Mouse (Mus musculus): ENCODE results near the gene Ckap2l.

- TF ChIP-seq POLR2A (IDR thresholded peaks at IDR 0.05; ENCODE audit: insufficient read depth, low read depth, low read length), result no peak
- TF ChIP-seq CTCF (IDR thresholded peaks at IDR 0.05), result no peak
- no peak for TF ChIP-seq EP300 (IDR thresholded peaks at IDR 0.05; ENCODE audit: insufficient read depth, low read depth, low read length)
These were observed 23.1 kb upstream of the Ckap2l start for GRCm38 (mm10) chr2:129320033-129320605.

Measured in heart, adult 2 months (tissue).